Mouse (Mus musculus) lung, adult 2 months (tissue): ENCODE data around the gene Spsb4.

Experiments used
- CTCF ChIP-seq: fragments of 200-500 bp; IDR thresholded peaks from 2 replicates; pipeline ENCODE4 v1.5.1; 2011; ENCODE audit warnings: mild to moderate bottlenecking, low read length, control low read depth; ENCODE audit not compliant: insufficient read depth
- POLR2A ChIP-seq: fragments of 200-500 bp; IDR thresholded peaks from 2 replicates; pipeline ENCODE4 v1.6.1; 2011; ENCODE audit warnings: low read depth, mild to moderate bottlenecking, control low read depth, low read length, borderline replicate concordance; ENCODE audit errors: extremely low read depth

DNA sequence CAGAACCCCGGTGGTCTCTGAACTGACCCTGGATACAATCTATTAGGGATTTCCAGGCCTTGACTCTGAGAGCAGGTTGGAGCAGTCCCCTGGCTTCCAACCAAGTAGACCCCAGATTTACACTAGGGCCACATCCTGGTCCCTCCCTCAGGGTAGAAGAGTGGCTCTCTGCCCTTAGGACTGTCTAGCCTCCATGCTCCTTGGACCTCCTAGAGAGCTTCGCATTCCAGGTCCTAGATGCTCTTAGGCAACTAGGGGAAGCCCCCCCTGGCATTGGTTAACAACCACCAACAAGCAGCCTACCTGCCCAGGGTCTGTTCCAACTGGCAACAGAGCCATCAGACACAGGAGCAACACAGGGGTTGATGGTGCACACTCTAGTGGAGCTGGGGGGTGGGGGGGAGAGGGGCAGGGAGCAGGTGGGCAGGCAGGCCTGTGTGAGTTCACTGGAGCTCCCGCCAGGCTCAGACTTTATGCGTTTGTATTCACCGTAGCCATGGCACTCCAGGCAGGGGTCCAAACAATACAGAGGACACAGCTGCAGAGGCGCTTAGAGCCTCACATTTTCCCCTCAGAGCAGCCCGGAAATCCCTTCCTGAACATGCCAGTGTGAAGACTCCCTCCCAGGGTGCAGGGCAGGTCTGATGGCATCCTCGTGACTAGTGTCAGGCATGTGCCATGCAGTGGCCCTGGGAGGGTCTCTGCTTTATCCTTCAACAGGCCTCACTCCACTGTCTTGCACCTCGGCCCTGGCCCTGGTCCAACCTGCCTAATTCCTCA is 46.8 kb downstream of the Spsb4 start:
- no peak for TF ChIP-seq POLR2A
- TF ChIP-seq CTCF, result no peak
